Mouse (Mus musculus) bone marrow macrophage, adult 2 months (primary cell): ENCODE results near the gene Mat2b. TPM values are rescaled to one million over a fixed set of nuclear protein-coding genes. Genes with fewer than 3 reads are reported as not detected.

Experiments used
- H3K27ac ChIP-seq: 2 replicates; pipeline ENCODE4 v1.5.1; 2012; ENCODE audit warnings: low read depth, low read length; ENCODE audit not compliant: insufficient read depth
- H3K4me1 ChIP-seq: 2 replicates; pipeline ENCODE4 v1.6.1; 2012; ENCODE audit warnings: low read length; ENCODE audit not compliant: control insufficient read depth, insufficient read depth
- H3K4me3 ChIP-seq: 2 replicates; pipeline ENCODE4 v1.5.1; 2012; ENCODE audit warnings: mild to moderate bottlenecking, low read length, moderate library complexity; ENCODE audit not compliant: insufficient read depth
- CTCF ChIP-seq: IDR thresholded peaks from 2 replicates; pipeline ENCODE4 v1.5.1; 2012; ENCODE audit warnings: low read depth, mild to moderate bottlenecking, low read length, moderate library complexity
- POLR2A ChIP-seq: IDR thresholded peaks from 2 replicates; pipeline ENCODE4 v1.6.1; 2012; ENCODE audit warnings: mild to moderate bottlenecking, low read depth, low read length, borderline replicate concordance
- polyA plus RNA-seq: library from polyadenylated mRNA; stranded (reverse); fragments of >200 nt; gene quantifications from 2 replicates; pipeline ENCODE4 v1.2.4, GENCODE M21; 2012; ENCODE audit not compliant: missing spikeins, insufficient read depth, insufficient read length

Gene Mat2b
- polyA plus RNA-seq, 1 experiment: 71.6 TPM

DNA sequence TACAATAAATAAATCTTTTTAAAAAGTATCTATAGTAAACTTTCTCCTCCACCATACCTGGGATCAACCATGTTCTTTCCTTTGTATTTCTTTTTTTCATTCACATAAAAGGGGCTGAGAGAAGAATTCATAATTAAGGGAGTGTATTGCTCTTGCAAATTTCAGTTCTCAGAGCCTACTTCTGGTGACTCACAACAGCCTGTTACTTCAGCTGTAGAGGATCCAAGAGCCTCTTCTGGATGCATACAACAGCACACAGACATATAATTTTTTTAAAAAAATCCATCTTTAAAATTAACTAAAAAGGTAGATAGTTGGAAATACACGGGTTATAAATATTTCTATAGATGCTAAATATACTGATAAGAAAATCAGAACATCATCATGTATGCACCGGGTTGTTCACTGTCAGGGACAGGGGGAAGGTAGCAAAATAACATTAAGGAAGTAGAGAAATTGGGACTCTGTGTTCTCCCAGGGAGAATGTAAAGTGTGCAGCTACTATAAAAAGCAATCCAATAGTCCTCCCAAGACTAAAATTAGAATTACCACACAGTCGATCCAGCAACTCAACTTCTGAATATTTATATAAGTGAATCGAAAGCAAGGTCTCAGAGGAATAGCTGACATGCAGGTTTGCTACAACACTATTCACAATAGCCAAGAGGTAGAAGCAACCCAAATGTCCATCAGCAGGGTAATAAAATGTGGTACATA, 19.8 kb downstream of the Mat2b start:
- Histone ChIP-seq H3K4me1 (no peaks in the 10 kb centered on the region), H3K27ac (no peak overlapping the region), H3K4me3 (no peak overlapping the region)
- TF ChIP-seq POLR2A (no peak), CTCF (no peak)

DNA sequence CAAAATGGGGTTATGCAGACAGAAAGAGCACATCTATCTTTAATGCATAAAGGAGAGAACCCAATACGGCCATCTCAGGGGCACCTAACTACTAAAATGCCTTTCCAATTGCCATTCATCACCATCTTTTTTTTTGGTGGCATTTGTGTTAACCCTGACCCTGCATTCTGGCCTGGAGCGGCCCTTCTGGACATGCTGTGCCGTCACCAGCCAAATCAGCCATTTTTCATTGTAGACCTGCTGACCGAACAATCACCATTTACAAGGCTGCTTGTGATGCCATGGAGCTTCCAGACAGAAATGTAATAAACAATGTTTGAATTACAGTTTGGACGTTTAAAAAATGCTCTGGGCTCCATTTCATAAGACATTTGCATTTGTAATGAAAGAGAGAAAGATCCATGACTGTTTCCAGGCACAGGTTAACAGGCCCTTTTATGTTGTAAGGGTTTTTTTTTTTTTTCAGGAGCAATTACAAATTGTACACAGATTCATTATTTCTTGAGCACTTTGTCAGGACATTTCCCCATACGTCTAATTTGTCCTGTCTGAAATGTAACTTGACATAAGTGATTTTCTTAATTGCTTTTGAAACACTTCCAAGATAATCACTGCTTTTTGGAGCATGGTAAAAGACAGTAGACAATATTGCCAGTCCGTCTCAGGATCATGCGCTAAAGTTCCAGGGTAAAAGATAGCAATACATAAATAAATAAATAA, 45.1 kb downstream of the Mat2b start:
- H3K4me3 ChIP-seq: no peak overlapping the region
- TF ChIP-seq POLR2A (no peak), CTCF (no peak)
- H3K27ac ChIP-seq: no peak overlapping the region
- no peaks in the 10 kb centered on the region for H3K4me1 ChIP-seq

DNA sequence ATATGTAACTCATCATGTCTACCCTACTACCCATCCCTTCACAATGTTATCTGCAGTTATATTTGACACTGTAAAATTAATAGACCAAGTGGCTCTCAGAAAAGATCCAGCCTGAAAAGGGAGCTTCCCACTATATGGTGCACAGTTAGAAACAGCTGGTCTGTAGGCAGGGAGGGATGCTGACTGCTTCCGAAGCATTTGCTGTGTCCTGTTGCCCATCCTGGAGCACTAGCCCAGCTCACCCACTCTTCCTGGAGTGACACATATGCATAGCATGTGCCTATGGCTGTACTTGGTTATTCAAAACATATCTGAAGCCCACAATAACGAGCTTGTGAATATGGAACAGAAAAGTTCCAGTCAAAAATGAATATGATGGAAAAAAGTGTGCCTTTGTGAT, 47.8 kb downstream of the Mat2b start:
- no peaks in the 10 kb centered on the region for H3K4me1 ChIP-seq
- TF ChIP-seq CTCF (no peak), POLR2A (no peak)
- H3K4me3 ChIP-seq: no peak overlapping the region
- H3K27ac ChIP-seq: no peak overlapping the region

Other genes with a start within 250 kb of the Mat2b start
- 18.8 and 19.7 TPM in 2 replicates for gene Hmmr, start 38.2 kb upstream of the Mat2b start, polyA plus RNA-seq
- gene Nudcd2, start 38.5 kb upstream of the Mat2b start, polyA plus RNA-seq: 26.5 and 28.3 TPM in 2 replicates
- 79.6 and 88.6 TPM in 2 replicates for gene Ccng1, start 60.1 kb upstream of the Mat2b start, polyA plus RNA-seq